9 mouse cellular contexts compared by ENCODE assay signal in genomic region chr4:151763928-151764327, GRCm38 (mm10).
DNase-seq lines count a peak whose midpoint lies in the region; TF ChIP-seq lines count a peak whose summit lies in the region.
"Had no signal": no experiment of that assay in that cellular context is flagged by ENCODE, and none has a peak within 500 bp of the region (broad histone marks: within the 10 kb centered on the region; RNA-seq: fewer than 3 reads in every experiment).

No protein-coding gene starts in this region.

- DNase-seq in heart, postnatal 4 days, result peak; percentile 68
- no peak for DNase-seq in heart, embryonic 10.5 days (ENCODE audit: low spot score)
- DNase-seq in 3T3-L1 (ENCODE audit: low read depth, low spot score) (peak; percentile 59), MN1 (ENCODE audit: low spot score) (no peak)
- DNase-seq in adrenal gland, postnatal 25 days, result peak; percentile 59
- peak; percentile 86 to 87 for DNase-seq in kidney, postnatal 4 days
- no peak for DNase-seq in left cerebral cortex, adult 2 months (ENCODE audit: extremely low spot score in 1 of 2, low spot score in 2 of 2)
- DNase-seq in T-cell, adult 2 months (ENCODE audit: low spot score), result no peak

- no peaks in the 10 kb centered on the region for H3K36me3 ChIP-seq in heart, embryonic 10.5 days
- H3K36me3 ChIP-seq: hindbrain, embryonic 15.5 days had no signal

- no peaks in the 10 kb centered on the region for H3K9me3 ChIP-seq in heart, embryonic 10.5 days
- H3K9me3 ChIP-seq: hindbrain, embryonic 15.5 days had no signal

- no peak overlapping the region for H3K4me3 ChIP-seq in heart, embryonic 10.5 days
- H3K4me3 ChIP-seq in left cerebral cortex, adult 2 months, result no peak overlapping the region
- H3K4me3 ChIP-seq: hindbrain, embryonic 15.5 days had no signal

- TF ChIP-seq CTCF in left cerebral cortex, adult 2 months (IDR thresholded peaks at IDR 0.05), result no peak

- intact Hi-C loops in left cerebral cortex, adult 2 months (cut with DNase I), result no loop called here

- H3K27me3 ChIP-seq in heart, embryonic 10.5 days (ENCODE audit: insufficient read depth, poor library complexity, severe bottlenecking), result no peaks in the 10 kb centered on the region
- H3K27me3 ChIP-seq: hindbrain, embryonic 15.5 days had no signal

- no peak overlapping the region for H3K27ac ChIP-seq in heart, embryonic 10.5 days
- H3K27ac ChIP-seq in left cerebral cortex, adult 2 months, result no peak overlapping the region
- H3K27ac ChIP-seq: hindbrain, embryonic 15.5 days had no signal

- 30% methylated on average over 6 of the region's 6 CpGs for WGBS in heart, embryonic 10.5 days

- peaks cover 11% of the 10 kb centered on the region for H3K4me1 ChIP-seq in heart, embryonic 10.5 days

Comparison
In these comparisons a context has a peak if more than half of its experiments do, and no peak if none do; other contexts are left out.
1. DNase-seq: peak in heart, postnatal 4 days (single experiment), 3T3-L1 (single experiment), adrenal gland, postnatal 25 days (single experiment) and kidney, postnatal 4 days (2 of 2); none in heart, embryonic 10.5 days (single experiment), MN1 (single experiment), left cerebral cortex, adult 2 months (0 of 2) and T-cell, adult 2 months (single experiment).